In genomic region chr16:95811092-95811491, GRCm38 (mm10) we compare ENCODE assay signal across 7 mouse cellular contexts.
A peak's percentile ranks its signal among the peaks of the same experiment; 100 is the strongest.
DNase-seq lines count a peak whose midpoint lies in the region; ATAC-seq lines count a peak whose summit lies in the region.

No protein-coding gene starts in this region.

- intact Hi-C loops in heart, postnatal 14 days (cut with DNase I) = no loop called here

- ATAC-seq in granulocyte monocyte progenitor cell, adult 5-6 weeks (replicated peaks; ENCODE audit: poor library complexity, severe bottlenecking) = no peak

- DNase-seq in retina, postnatal 1 day = peak; percentile 40
- DNase-seq in retina, embryonic 14.5 days (ENCODE audit: low spot score) = no peak
- peak; percentile 67 to 68 for DNase-seq in heart, postnatal 14 days
- peak; percentile 65 for DNase-seq in lung, postnatal 14 days
- DNase-seq in spleen, postnatal 10 days (ENCODE audit: low spot score in 2 of 2) = no peak
- no peak for DNase-seq in embryo, embryonic 10 days (ENCODE audit: low spot score)

Comparison
In these comparisons a context has a peak if more than half of its experiments do, and no peak if none do; other contexts are left out.
1. DNase-seq: peak in retina, postnatal 1 day (single experiment), heart, postnatal 14 days (2 of 2) and lung, postnatal 14 days (single experiment); none in retina, embryonic 14.5 days (single experiment), spleen, postnatal 10 days (0 of 2) and embryo, embryonic 10 days (single experiment).